Mouse (Mus musculus) intestine, postnatal 0 days (tissue): ENCODE data around the gene Gmnn. TPM values are rescaled to one million over a fixed set of nuclear protein-coding genes. Genes with fewer than 3 reads are reported as not detected.

Experiments
- ATAC-seq: fragments of 200-750 bp; cut with Nextera tagmentation; 2 replicates; pipeline ENCODE4 v1.8.0; 2017; ENCODE audit warnings: mild to moderate bottlenecking, moderate TSS enrichment, moderate library complexity
- H3K27ac ChIP-seq: fragments of 300-500 bp; sonication (generic); 2 replicates; pipeline ENCODE4 v1.5.1; 2014; ENCODE audit warnings: mild to moderate bottlenecking, low read depth, low read length, moderate library complexity
- H3K27me3 ChIP-seq: fragments of 300-500 bp; sonication (generic); replicated peaks from 2 replicates; pipeline ENCODE4 v1.6.1; 2014; ENCODE audit warnings: low read length, mixed read lengths; ENCODE audit not compliant: control insufficient read depth, insufficient read depth
- H3K36me3 ChIP-seq: fragments of 300-500 bp; sonication (generic); 2 replicates; pipeline ENCODE4 v1.6.1; 2014; ENCODE audit warnings: mild to moderate bottlenecking, moderate library complexity; ENCODE audit not compliant: control insufficient read depth, insufficient read depth
- H3K4me1 ChIP-seq: fragments of 300-500 bp; sonication (generic); replicated peaks from 2 replicates; pipeline ENCODE4 v1.6.1; 2014; ENCODE audit warnings: antibody characterized with exemption, low read length, mixed read lengths; ENCODE audit not compliant: control insufficient read depth, insufficient read depth
- H3K4me2 ChIP-seq: fragments of 300-500 bp; sonication (generic); replicated peaks from 2 replicates; pipeline ENCODE4 v1.6.1; 2014; ENCODE audit warnings: low read depth, mild to moderate bottlenecking, moderate library complexity
- H3K4me3 ChIP-seq: fragments of 300-500 bp; sonication (generic); 2 replicates; pipeline ENCODE4 v1.5.1; 2014; ENCODE audit warnings: low read depth, low read length
- H3K9ac ChIP-seq: fragments of 300-500 bp; sonication (generic); 2 replicates; pipeline ENCODE4 v1.6.1; 2014; ENCODE audit warnings: mild to moderate bottlenecking, low read depth, low read length
- H3K9me3 ChIP-seq: fragments of 300-500 bp; sonication (generic); 2 replicates; pipeline ENCODE4 v1.6.1; 2016; ENCODE audit warnings: mixed run types; ENCODE audit not compliant: control insufficient read depth
- CTCF ChIP-seq: sonication (generic); IDR thresholded peaks from 2 replicates; pipeline ENCODE4 v1.5.1; 2016; ENCODE audit warnings: low read depth, mild to moderate bottlenecking, control low read depth, antibody characterized with exemption, moderate library complexity
- WGBS: fragments of 180-500 bp; shearing (Covaris S2); extraction: QIAGEN DNeasy Blood & Tissue Kit; methylation state at CpG from one replicate; pipeline ENCODE4 v1.1.7; 2014; 5-methylcytosine and 5-hydroxymethylcytosine counted together
- polyA plus RNA-seq: library from polyadenylated mRNA; unstranded; fragments of >200 nt; fragmentation: Nextera tagmentation; extraction: Ambion mirVana; gene quantifications from 2 replicates; pipeline ENCODE4 v1.2.1, GENCODE M21; 2015

The Gmnn gene
- polyA plus RNA-seq, 1 experiment from 2014 or later, result 50.6 TPM

- no peak for ATAC-seq
- H3K36me3 ChIP-seq, result no peaks in the 10 kb centered on the region
- no peak overlapping the region for H3K4me3 ChIP-seq
- H3K9ac ChIP-seq, result no peak overlapping the region
- no peaks in the 10 kb centered on the region for H3K4me1 ChIP-seq
- no peaks in the 10 kb centered on the region for H3K27me3 ChIP-seq
- no peak for TF ChIP-seq CTCF
- no peaks in the 10 kb centered on the region for H3K9me3 ChIP-seq
- H3K4me2 ChIP-seq, result no peak overlapping the region
- H3K27ac ChIP-seq, result no peak overlapping the region
- WGBS, result 71% methylated on average over 5 of the region's 5 CpGs
These were observed 59.6 kb downstream of the Gmnn start for GRCm38 (mm10) chr13:24702128-24702527.

Other genes with a start within 250 kb of the Gmnn start
- 0.70 and 0.80 TPM in 2 replicates for gene Ripor2, start 179.7 kb downstream of the Gmnn start, polyA plus RNA-seq
- gene Armh2, start 20.7 kb downstream of the Gmnn start, polyA plus RNA-seq, result not detected in 2 replicates
- gene BC005537, start 39.7 kb upstream of the Gmnn start, polyA plus RNA-seq, result 15.4 and 17.5 TPM in 2 replicates
- gene Acot13, start 69.6 kb upstream of the Gmnn start, polyA plus RNA-seq, result 183 and 185 TPM in 2 replicates
- gene Tdp2, start 69.8 kb upstream of the Gmnn start, polyA plus RNA-seq, result 37.6 and 39.0 TPM in 2 replicates
- gene D130043K22Rik, start 83.2 kb upstream of the Gmnn start, polyA plus RNA-seq, result 1.5 and 1.6 TPM in 2 replicates
- gene Aldh5a1, start 175.7 kb upstream of the Gmnn start, polyA plus RNA-seq, result 5.0 and 5.4 TPM in 2 replicates
- 0.59 and 0.65 TPM in 2 replicates for gene Gpld1, start 181.2 kb upstream of the Gmnn start, polyA plus RNA-seq